8 mouse cellular contexts compared by ENCODE assay signal in the genomic region with DNA sequence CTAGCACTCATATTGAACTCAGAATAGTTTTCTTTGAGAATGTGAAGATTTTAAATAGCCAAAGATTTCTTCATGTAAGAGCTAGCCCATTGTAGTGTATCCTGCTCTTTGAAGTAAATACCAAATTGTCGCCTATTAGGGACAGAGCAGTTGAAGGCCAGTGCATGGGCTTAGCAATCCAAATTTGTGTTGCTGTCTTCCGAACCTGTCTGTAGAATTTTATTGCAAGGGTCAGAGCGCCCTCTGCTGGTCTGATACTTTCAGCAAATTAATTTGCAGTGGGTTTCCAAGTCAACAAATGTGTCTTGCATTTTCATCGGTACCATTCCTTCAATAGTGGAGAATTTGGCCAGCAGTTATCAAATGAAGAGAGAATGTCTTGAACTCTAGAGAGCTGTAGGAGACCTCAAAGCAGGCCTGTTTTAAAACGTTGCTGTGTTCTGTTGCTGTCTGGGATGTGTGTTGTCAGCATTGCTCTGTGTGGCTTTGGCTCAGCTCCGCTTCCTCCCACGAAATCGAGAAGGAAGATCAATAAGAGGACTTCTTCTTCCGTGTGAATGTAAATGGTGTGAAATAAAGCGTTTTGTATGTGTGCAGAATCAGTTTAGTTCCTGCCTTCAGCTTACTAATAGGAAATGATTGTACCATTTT.
DNase-seq lines count a peak whose midpoint lies in the region; ATAC-seq and TF ChIP-seq lines count a peak whose summit lies in the region.

No protein-coding gene starts in this region.

- TF ChIP-seq EP300 in heart, adult 2 months (IDR thresholded peaks at IDR 0.05; ENCODE audit: insufficient read depth, low read depth, low read length), result no peak; the same call in 1 of the 2 replicates

- WGBS in liver, embryonic 12.5 days (ENCODE audit: insufficient replicate concordance), result 18% methylated on average over 10 of the region's 10 CpGs
- 21% methylated on average over 10 of the region's 10 CpGs for WGBS in heart, adult 2 months
- WGBS in neural tube, embryonic 14.5 days, result 32% methylated on average over 10 of the region's 10 CpGs

- no peaks in the 10 kb centered on the region for H3K79me2 ChIP-seq in heart, adult 2 months (replicated peaks; ENCODE audit: control insufficient read depth, insufficient read depth, low read length)

- no peak overlapping the region for H3K27ac ChIP-seq in liver, embryonic 12.5 days
- H3K27ac ChIP-seq in cortical plate, adult 2 months (ENCODE audit: insufficient read depth, low read length), result no peak overlapping the region
- no peak overlapping the region for H3K27ac ChIP-seq in heart, adult 2 months
- H3K27ac ChIP-seq in neural tube, embryonic 14.5 days (ENCODE audit: low read depth, low read length), result no peak overlapping the region

- intact Hi-C loops in heart, adult 2 months (cut with DNase I), result loop anchor here (1.0 to 10.0 kb wide), 2 partner anchors 95 to 226 kb away; a partner anchor contains a TSS

- no peaks in the 10 kb centered on the region for H3K4me1 ChIP-seq in liver, embryonic 12.5 days
- H3K4me1 ChIP-seq in cortical plate, adult 2 months (ENCODE audit: control insufficient read depth, insufficient read depth, low read length), result peaks cover 2% of the 10 kb centered on the region; the same call in 1 of the 2 replicates
- peaks cover 1% of the 10 kb centered on the region for H3K4me1 ChIP-seq in heart, adult 2 months (ENCODE audit: control insufficient read depth, insufficient read depth, low read length)
- H3K4me1 ChIP-seq in neural tube, embryonic 14.5 days (ENCODE audit: control insufficient read depth, insufficient read depth, low read length), result no peaks in the 10 kb centered on the region

- H3K27me3 ChIP-seq in liver, embryonic 12.5 days (replicated peaks), result no peaks in the 10 kb centered on the region
- H3K27me3 ChIP-seq in heart, adult 2 months (ENCODE audit: control insufficient read depth, insufficient read depth, low read length), result no peaks in the 10 kb centered on the region
- no peaks in the 10 kb centered on the region for H3K27me3 ChIP-seq in neural tube, embryonic 14.5 days (ENCODE audit: control insufficient read depth, insufficient read depth, low read length)

- H3K36me3 ChIP-seq in liver, embryonic 12.5 days, result no peaks in the 10 kb centered on the region
- H3K36me3 ChIP-seq in heart, adult 2 months (ENCODE audit: control insufficient read depth, insufficient read depth, low read length), result no peaks in the 10 kb centered on the region
- H3K36me3 ChIP-seq in neural tube, embryonic 14.5 days (ENCODE audit: control insufficient read depth, insufficient read depth, low read length), result no peaks in the 10 kb centered on the region

- TF ChIP-seq CTCF in cortical plate, adult 2 months (IDR thresholded peaks at IDR 0.05; ENCODE audit: extremely low read depth, insufficient read depth, low read length), result peak; percentile 75
- TF ChIP-seq CTCF in heart, adult 2 months (IDR thresholded peaks at IDR 0.05), result peak; percentile 93

- TF ChIP-seq POLR2A in cortical plate, adult 2 months (IDR thresholded peaks at IDR 0.05; ENCODE audit: extremely low read depth, insufficient read depth, low read length), result no peak
- no peak for TF ChIP-seq POLR2A in heart, adult 2 months (IDR thresholded peaks at IDR 0.05; ENCODE audit: insufficient read depth, low read depth, low read length)

- no peak overlapping the region for H3K4me2 ChIP-seq in liver, embryonic 12.5 days
- no peak overlapping the region for H3K4me2 ChIP-seq in neural tube, embryonic 14.5 days (ENCODE audit: low read depth, low read length)

- no peak overlapping the region for H3K9ac ChIP-seq in liver, embryonic 12.5 days
- H3K9ac ChIP-seq in heart, adult 2 months (ENCODE audit: low read depth, low read length), result no peak overlapping the region
- H3K9ac ChIP-seq in neural tube, embryonic 14.5 days (replicated peaks; ENCODE audit: low read depth, low read length), result no peak overlapping the region

- peak; percentile 74 for DNase-seq in liver
- DNase-seq in heart, adult 2 months, result peak; percentile 77 to 81
- peak; percentile 78 to 92 for DNase-seq in kidney, postnatal 36 days
- DNase-seq in lung, adult 18-20 months, result peak; percentile 72 to 77
- DNase-seq in thymus, adult 18-20 months, result peak; percentile 8 to 25

- no peak for ATAC-seq in liver, embryonic 12.5 days
- peak; percentile 69; the same call in 1 of the 2 replicates for ATAC-seq in neural tube, embryonic 14.5 days (ENCODE audit: low read depth)

- no peak overlapping the region for H3K4me3 ChIP-seq in liver, embryonic 12.5 days
- H3K4me3 ChIP-seq in cortical plate, adult 2 months (ENCODE audit: insufficient read depth, low read length), result no peak overlapping the region
- no peak overlapping the region for H3K4me3 ChIP-seq in heart, adult 2 months
- H3K4me3 ChIP-seq in neural tube, embryonic 14.5 days (ENCODE audit: low read depth, low read length), result no peak overlapping the region

- no peaks in the 10 kb centered on the region for H3K9me3 ChIP-seq in liver, embryonic 12.5 days (replicated peaks)
- no peaks in the 10 kb centered on the region for H3K9me3 ChIP-seq in neural tube, embryonic 14.5 days (ENCODE audit: control insufficient read depth, low read length)

Comparison
In these comparisons a context has a peak if more than half of its experiments do, and no peak if none do; other contexts are left out.
1. DNase-seq: peak in every context shown above with its lines; median percentile 85 in kidney, postnatal 36 days; 79 in heart, adult 2 months; 74 in lung, adult 18-20 months; 74 in liver; 16 in thymus, adult 18-20 months.